Mouse (Mus musculus): ENCODE measurements at regions not wholly inside any gene's neighbourhood (a gene's known extent, or its start where the extent isn't known, plus 50 kb on each side); places are given as distances from the start of the nearest gene placed in this dataset.

- TF ChIP-seq POLR2AphosphoS2 (IDR thresholded peaks at IDR 0.05; ENCODE audit: low read depth, low read length) (no peak), ZNF384 (IDR thresholded peaks at IDR 0.05; ENCODE audit: low read depth, low read length) (no peak), USF1 (IDR thresholded peaks at IDR 0.05; ENCODE audit: low read depth, low read length) (no peak), E2F4 (IDR thresholded peaks at IDR 0.05; ENCODE audit: insufficient replicate concordance, low read depth, low read length) (no peak), KAT2A (IDR thresholded peaks at IDR 0.05; ENCODE audit: insufficient replicate concordance, low read length) (no peak), RAD21 (IDR thresholded peaks at IDR 0.05; ENCODE audit: low read depth, low read length) (no peak), EP300 (IDR thresholded peaks at IDR 0.05; ENCODE audit: low read length) (no peak), POLR2A (IDR thresholded peaks at IDR 0.05; ENCODE audit: low read depth, low read length) (no peak), CTCF (conservative IDR thresholded peaks at IDR 0.05 in 1 of 2, IDR thresholded peaks at IDR 0.05 in 1 of 2; ENCODE audit: low read depth in 2 of 2, low read length in 2 of 2) (no peak), HCFC1 (IDR thresholded peaks at IDR 0.05; ENCODE audit: low read depth, low read length) (no peak)
Measured at GRCm38 (mm10) chr7:134549286-134549919, 121.1 kb upstream of the Dock1 start.
